Mouse (Mus musculus) testis, adult 2 months (tissue): Measurements from ENCODE around the gene Rhox6. TPM values are rescaled to one million over a fixed set of nuclear protein-coding genes. Genes with fewer than 3 reads are reported as not detected.
A peak's percentile ranks its signal among the peaks of the same experiment; 100 is the strongest.
"Not testable (repeated sequence)": the region's sequence is repeated elsewhere in the genome, so short reads cannot be mapped to it uniquely, and the experiment has no call there.

Source experiments
- H3K27ac ChIP-seq: fragments of 200-500 bp; 2 replicates; pipeline ENCODE4 v1.5.1; 2012; ENCODE audit warnings: low read depth, low read length; ENCODE audit not compliant: control insufficient read depth, insufficient read depth
- H3K27me3 ChIP-seq: fragments of 200-500 bp; 2 replicates; pipeline ENCODE4 v1.6.1; 2012; ENCODE audit warnings: mild to moderate bottlenecking, low read length, moderate library complexity; ENCODE audit not compliant: control insufficient read depth, insufficient read depth
- H3K36me3 ChIP-seq: fragments of 200-500 bp; 2 replicates; pipeline ENCODE4 v1.6.1; 2012; ENCODE audit warnings: mild to moderate bottlenecking, low read length; ENCODE audit not compliant: control insufficient read depth, insufficient read depth
- H3K4me1 ChIP-seq: fragments of 200-500 bp; 2 replicates; pipeline ENCODE4 v1.6.1; 2012; ENCODE audit warnings: low read length; ENCODE audit not compliant: control insufficient read depth, insufficient read depth
- H3K4me3 ChIP-seq: fragments of 200-500 bp; 2 replicates; pipeline ENCODE4 v1.5.1; 2012; ENCODE audit warnings: low read depth, mild to moderate bottlenecking, low read length, moderate library complexity, mixed read lengths; ENCODE audit not compliant: control insufficient read depth
- CTCF ChIP-seq: fragments of 200-500 bp; IDR thresholded peaks from 2 replicates; pipeline ENCODE4 v1.5.1; 2012; ENCODE audit warnings: low read depth, mild to moderate bottlenecking, inconsistent platforms, low read length, moderate library complexity; ENCODE audit not compliant: control insufficient read depth, insufficient read depth, insufficient replicate concordance
- POLR2A ChIP-seq: fragments of 200-500 bp; IDR thresholded peaks from 2 replicates; pipeline ENCODE4 v1.6.1; 2012; ENCODE audit warnings: low read depth, mild to moderate bottlenecking, inconsistent platforms, low read length, moderate library complexity; ENCODE audit not compliant: control insufficient read depth
- polyA plus RNA-seq: library from polyadenylated mRNA; depleted of rRNA; stranded (reverse); fragments of >200 nt; gene quantifications from 2 replicates; pipeline ENCODE4 v1.2.3, GENCODE M21; 2012; rRNA removed

The Rhox6 gene
- polyA plus RNA-seq = not detected in 2 replicates

DNA sequence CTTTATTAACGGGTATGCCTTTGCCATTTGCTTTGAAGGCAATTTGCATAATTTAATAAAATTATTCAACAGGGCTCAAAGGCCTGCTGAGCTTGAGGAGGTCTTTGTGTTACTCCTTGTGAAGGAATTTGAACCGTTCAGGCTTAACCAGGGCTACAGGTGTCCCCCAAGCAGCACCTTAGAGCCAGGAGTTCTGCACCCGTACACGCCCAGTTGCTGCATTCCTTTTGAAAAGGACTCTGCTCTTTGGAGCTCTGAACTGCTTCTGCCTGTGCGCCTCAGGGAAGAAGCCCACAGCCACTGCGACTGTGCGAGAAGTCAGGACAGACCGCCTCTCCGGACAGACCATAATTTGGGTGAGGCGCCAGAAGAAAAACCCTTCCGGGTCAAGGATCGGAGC lies at the start of gene Rhox6:
Gene Rhox6 (plus strand): TSS at position 301 of the 400 bp plus-strand sequence.
- H3K4me1 ChIP-seq, H3K4me3 ChIP-seq, H3K36me3 ChIP-seq, H3K27ac ChIP-seq, H3K27me3 ChIP-seq: not testable (repeated sequence)

DNA sequence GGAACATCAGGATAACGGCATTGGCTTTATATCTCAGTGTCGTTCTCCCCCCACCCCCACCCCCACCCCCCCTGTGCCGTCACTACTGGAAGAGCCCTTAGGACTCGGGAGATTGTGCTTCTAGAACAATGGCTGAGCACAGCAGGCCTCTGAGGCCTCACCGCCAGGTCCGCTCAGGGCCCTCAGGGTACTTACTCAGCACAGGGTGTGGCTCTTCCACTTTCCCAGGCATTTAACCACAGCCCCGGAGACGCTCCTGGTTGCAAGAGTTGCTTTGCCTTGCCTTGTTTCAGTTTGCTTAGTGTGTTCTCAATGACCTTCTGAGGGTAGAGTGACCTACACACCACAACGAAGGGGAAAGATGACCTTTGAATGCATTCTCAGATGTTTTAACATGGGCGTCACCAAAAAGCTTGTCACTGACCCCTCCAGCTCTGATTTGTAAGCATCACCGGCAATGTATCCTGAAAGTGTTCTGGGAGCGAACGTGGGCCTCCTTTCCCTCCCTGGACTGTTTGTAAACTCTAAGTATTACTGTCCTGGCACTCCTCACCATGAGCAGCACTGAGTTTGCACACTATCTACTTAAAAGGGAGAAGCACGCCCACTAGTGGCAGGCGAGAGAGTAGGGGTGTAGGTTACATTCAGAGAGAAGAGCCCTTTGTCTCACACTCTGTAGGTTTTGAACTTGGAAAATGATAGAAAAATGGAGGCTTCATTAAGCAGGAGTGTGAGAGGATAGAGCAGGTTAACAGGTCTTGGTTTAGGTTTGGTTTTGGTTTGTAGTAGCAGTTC lies 19.2 kb upstream of the Rhox6 start:
- no peak overlapping the region for H3K4me3 ChIP-seq
- H3K36me3 ChIP-seq = no peaks in the 10 kb centered on the region
- H3K27ac ChIP-seq = no peak overlapping the region

DNA sequence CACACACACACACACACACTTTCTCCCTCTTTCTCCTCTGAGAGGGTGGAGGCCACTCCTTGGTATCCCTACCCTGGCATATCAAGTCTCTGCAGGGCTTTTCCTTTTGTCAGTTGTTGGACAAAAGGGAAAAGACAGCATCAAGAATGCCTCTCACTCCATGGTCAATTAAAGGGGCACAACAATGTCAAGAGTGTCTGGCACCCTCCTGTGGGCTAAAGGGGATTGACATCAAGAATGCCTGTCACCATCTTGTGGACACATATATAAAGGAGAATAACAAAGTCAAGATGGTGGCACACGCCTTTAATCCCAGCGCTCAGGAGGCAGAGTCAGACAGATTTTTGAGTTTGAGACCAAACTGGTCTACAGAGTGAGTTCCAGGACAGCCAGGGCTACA lies 17.3 kb upstream of the Rhox6 start:
- no peak overlapping the region for H3K27ac ChIP-seq
- TF ChIP-seq CTCF (no peak), POLR2A (no peak)
- H3K36me3 ChIP-seq = no peaks in the 10 kb centered on the region
- H3K27me3 ChIP-seq = no peaks in the 10 kb centered on the region
- no peaks in the 10 kb centered on the region for H3K4me1 ChIP-seq
- H3K4me3 ChIP-seq = no peak overlapping the region

More for the DNA sequence above, 19.2 kb upstream of the Rhox6 start:
- Histone ChIP-seq H3K4me1 (no peaks in the 10 kb centered on the region), H3K27me3 (no peaks in the 10 kb centered on the region)
- TF ChIP-seq POLR2A (no peak), CTCF (no peak)

DNA sequence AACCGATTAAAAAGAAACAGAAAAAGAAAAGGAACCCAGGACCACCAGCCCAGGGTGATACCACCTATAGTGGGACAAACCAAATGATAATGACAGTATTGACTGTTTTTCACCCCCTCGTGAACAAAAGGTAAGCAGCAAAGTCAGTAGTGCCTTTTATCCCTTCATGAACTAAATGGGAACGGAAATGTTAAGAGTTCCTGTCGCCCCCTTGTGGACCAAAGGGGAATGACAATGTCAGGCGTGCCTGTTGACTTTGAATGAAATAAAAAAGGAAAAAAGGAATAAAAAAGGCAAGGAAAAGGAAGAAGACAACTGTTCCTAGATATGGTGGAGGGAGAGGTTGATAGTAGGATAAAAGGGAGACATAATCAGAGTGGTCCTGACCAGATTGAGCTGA lies 15.5 kb upstream of the Rhox6 start:
- no peak overlapping the region for H3K27ac ChIP-seq
- no peaks in the 10 kb centered on the region for H3K36me3 ChIP-seq
- TF ChIP-seq CTCF (no peak), POLR2A (no peak)
- H3K27me3 ChIP-seq = no peaks in the 10 kb centered on the region
- H3K4me1 ChIP-seq = no peaks in the 10 kb centered on the region
- no peak overlapping the region for H3K4me3 ChIP-seq

DNA sequence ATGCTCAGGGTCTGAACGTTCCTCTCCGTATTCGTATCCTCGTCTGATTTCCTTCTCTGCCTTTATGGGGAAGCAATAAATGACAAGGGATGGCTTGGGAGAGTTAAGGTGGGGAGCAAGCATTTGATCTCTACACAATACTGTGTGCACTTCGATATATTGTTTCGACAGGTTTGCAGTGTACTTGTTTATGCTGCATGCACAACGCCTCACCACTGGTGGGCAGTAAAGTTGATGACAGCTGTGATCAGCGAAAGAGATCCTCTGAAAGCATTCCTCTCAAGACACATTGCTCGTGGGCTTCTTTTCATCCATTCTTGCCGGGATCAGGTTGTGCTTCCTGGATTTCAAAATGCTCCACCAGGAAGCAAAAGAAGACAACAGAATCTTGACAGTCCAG lies 11.0 kb upstream of the Rhox6 start:
- TF ChIP-seq POLR2A = no peak
- TF ChIP-seq CTCF = no peak
- no peaks in the 10 kb centered on the region for H3K4me1 ChIP-seq
- no peak overlapping the region for H3K4me3 ChIP-seq
- peak overlapping the region; percentile 29; the same call in 1 of the 2 replicates for H3K27ac ChIP-seq
- H3K36me3 ChIP-seq = no peaks in the 10 kb centered on the region
- H3K27me3 ChIP-seq = no peaks in the 10 kb centered on the region

DNA sequence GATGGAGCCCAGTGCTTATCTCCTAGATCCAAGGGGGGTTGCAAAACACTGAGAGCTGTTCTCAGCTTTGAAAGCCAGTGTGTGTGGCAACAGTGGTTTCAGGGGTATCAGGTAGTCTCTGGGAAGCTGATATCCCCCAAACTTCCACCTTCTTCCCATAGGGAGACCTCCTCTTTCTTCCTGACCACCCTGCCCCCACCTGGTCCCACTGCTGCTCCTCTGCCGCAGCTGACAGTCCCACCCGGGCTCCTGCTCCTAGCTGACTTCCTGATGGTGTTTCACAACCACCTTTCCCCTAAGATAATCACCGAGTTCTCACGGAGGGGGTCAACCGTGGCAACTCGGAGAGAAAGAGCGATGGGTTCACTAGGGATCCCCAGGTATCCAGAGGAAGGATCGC lies 4.7 kb downstream of the Rhox6 start, which contains the start of gene Rhox7a:
Gene Rhox7a (plus strand): TSS at position 301 of the 400 bp plus-strand sequence.
- not testable (repeated sequence) for H3K4me1 ChIP-seq, H3K27ac ChIP-seq, H3K4me3 ChIP-seq, H3K27me3 ChIP-seq, H3K36me3 ChIP-seq

DNA sequence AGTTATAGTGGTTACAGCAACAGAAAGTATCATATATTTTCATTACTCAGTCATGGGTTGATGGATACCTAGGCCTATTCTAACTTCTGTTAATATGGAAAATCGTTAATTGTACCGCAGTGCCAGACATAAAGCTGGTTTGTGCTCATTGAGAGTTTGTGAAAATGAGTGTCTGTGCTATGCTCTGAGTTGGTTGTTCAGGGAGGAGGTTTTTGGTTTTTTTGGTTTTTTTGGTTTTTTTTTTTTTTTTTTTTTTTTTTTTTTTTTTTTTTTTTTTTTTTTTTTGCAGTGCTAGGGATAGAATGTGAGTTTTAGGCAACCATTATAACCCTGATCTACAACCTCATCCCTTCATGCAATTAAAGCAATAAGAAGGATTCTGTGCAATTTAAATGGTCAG lies 44.9 kb downstream of the Rhox6 start:
- H3K4me3 ChIP-seq = no peak overlapping the region
- no peak for TF ChIP-seq POLR2A
- TF ChIP-seq CTCF = no peak
- H3K27ac ChIP-seq = no peak overlapping the region
- no peaks in the 10 kb centered on the region for H3K4me1 ChIP-seq
- H3K36me3 ChIP-seq = no peaks in the 10 kb centered on the region
- no peaks in the 10 kb centered on the region for H3K27me3 ChIP-seq

DNA sequence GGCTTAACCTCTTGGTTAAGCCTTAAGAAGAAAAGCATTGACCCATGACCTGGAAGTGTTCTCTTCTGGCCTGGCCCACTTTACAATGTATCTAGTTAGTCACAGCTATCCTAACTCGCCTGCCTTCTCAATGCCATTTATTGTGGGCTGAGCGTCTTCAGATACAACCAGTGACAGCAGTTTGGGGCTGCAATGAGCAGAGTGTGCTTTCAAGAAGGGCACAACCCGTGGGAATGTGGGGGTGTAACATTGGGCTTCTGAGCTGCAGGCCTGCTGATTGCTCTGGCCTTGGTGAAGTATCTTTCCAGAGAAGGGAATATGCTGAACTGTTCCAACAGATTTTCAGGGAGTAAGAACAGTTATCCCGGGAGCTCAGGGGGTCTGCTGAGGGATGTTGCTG lies 52.1 kb downstream of the Rhox6 start, which contains the start of gene Rhox8:
Gene Rhox8 (minus strand): TSS at position 101 of the 400 bp plus-strand sequence.
- Histone ChIP-seq H3K4me3 (peak within 1 kb of the TSS; percentile 25), H3K4me1 (no peaks in the 10 kb centered on the region), H3K36me3 (no peaks in the 10 kb centered on the region), H3K27me3 (no peaks in the 10 kb centered on the region), H3K27ac (0 out of 2 replicates have a peak within 1 kb of the TSS, but pooled peaks have one; percentile 13)
- TF ChIP-seq POLR2A (no peak), CTCF (no peak)

Other genes with a start within 250 kb of the Rhox6 start
- 0.23 and 0.32 TPM in 2 replicates for gene Rhox3f, start 245.9 kb upstream of the Rhox6 start, polyA plus RNA-seq
- not detected in 2 replicates for gene Rhox4f, start 219.2 kb upstream of the Rhox6 start, polyA plus RNA-seq
- gene Rhox3g, start 198.3 kb upstream of the Rhox6 start, polyA plus RNA-seq = 0.13 TPM in 1 of 2 replicates, not detected in the other
- gene Rhox2g, start 183.4 kb upstream of the Rhox6 start, polyA plus RNA-seq = not detected in 2 replicates
- gene Rhox4g, start 175.6 kb upstream of the Rhox6 start, polyA plus RNA-seq = not detected in 2 replicates
- 0.29 and 0.47 TPM in 2 replicates for gene Rhox3h, start 158.1 kb upstream of the Rhox6 start, polyA plus RNA-seq
- gene Rhox2h, start 153.6 kb upstream of the Rhox6 start, polyA plus RNA-seq = not detected in 2 replicates
- 9.3 and 15.5 TPM in 2 replicates for gene Rhox5, start 22.1 kb upstream of the Rhox6 start, polyA plus RNA-seq
- not detected in 2 replicates for gene Rhox7a, start 4.8 kb downstream of the Rhox6 start, polyA plus RNA-seq
- gene Rhox8, start 52.0 kb downstream of the Rhox6 start, polyA plus RNA-seq = 6.1 and 10.7 TPM in 2 replicates
- 0.16 and 0.34 TPM in 2 replicates for gene Rhox7b, start 70.3 kb downstream of the Rhox6 start, polyA plus RNA-seq
- gene Rhox9, start 74.9 kb downstream of the Rhox6 start, polyA plus RNA-seq = not detected in 2 replicates
- gene Btg1-ps1, start 191.9 kb downstream of the Rhox6 start, polyA plus RNA-seq = 7.4 and 9.9 TPM in 2 replicates
- 13.6 and 17.9 TPM in 2 replicates for gene Btg1-ps2, start 216.2 kb downstream of the Rhox6 start, polyA plus RNA-seq
- gene Rhox10, start 239.6 kb downstream of the Rhox6 start, polyA plus RNA-seq = 0.35 and 0.60 TPM in 2 replicates